Mouse (Mus musculus) heart, adult 2 months (tissue): ENCODE data around the gene Prmt2. TPM values are rescaled to one million over a fixed set of nuclear protein-coding genes. Genes with fewer than 3 reads are reported as not detected.

Source experiments
- DNase-seq, 2 experiments: peaks; one replicate each; pipeline ENCODE4 v3.0.0; 2021
- H3K27ac ChIP-seq: fragments of 200-600 bp; 2 replicates; pipeline ENCODE4 v1.8.1; 2022
- H3K27me3 ChIP-seq: fragments of 200-500 bp; 2 replicates; pipeline ENCODE4 v1.6.1; 2012; ENCODE audit warnings: mild to moderate bottlenecking, low read length, inconsistent platforms, mixed read lengths; ENCODE audit not compliant: control insufficient read depth, insufficient read depth
- H3K36me3 ChIP-seq: fragments of 200-500 bp; 2 replicates; pipeline ENCODE4 v1.6.1; 2012; ENCODE audit warnings: low read length, inconsistent platforms; ENCODE audit not compliant: control insufficient read depth, insufficient read depth
- H3K4me1 ChIP-seq: fragments of 200-500 bp; 2 replicates; pipeline ENCODE4 v1.6.1; 2011; ENCODE audit warnings: low read length; ENCODE audit not compliant: control insufficient read depth, insufficient read depth
- H3K4me3 ChIP-seq: fragments of 200-600 bp; 2 replicates; pipeline ENCODE4 v1.8.1; 2022
- H3K79me2 ChIP-seq: fragments of 200-500 bp; replicated peaks from 2 replicates; pipeline ENCODE4 v1.6.1; 2012; ENCODE audit warnings: mild to moderate bottlenecking, inconsistent platforms, low read length, moderate library complexity, mixed read lengths; ENCODE audit not compliant: control insufficient read depth, insufficient read depth
- H3K9ac ChIP-seq: fragments of 200-500 bp; 2 replicates; pipeline ENCODE4 v1.6.1; 2012; ENCODE audit warnings: low read depth, mild to moderate bottlenecking, control low read depth, inconsistent platforms, low read length, mixed read lengths
- CTCF ChIP-seq: fragments of 200-600 bp; IDR thresholded peaks from 2 replicates; pipeline ENCODE4 v1.8.1; 2022; ENCODE audit warnings: antibody characterized with exemption, mild to moderate bottlenecking, moderate library complexity
- EP300 ChIP-seq: fragments of 200-500 bp; IDR thresholded peaks from 2 replicates; pipeline ENCODE4 v1.6.1; 2011; ENCODE audit warnings: low read depth, low read length, control low read depth; ENCODE audit not compliant: insufficient read depth
- POLR2A ChIP-seq: fragments of 200-500 bp; IDR thresholded peaks from 2 replicates; pipeline ENCODE4 v1.6.1; 2011; ENCODE audit warnings: mild to moderate bottlenecking, low read depth, low read length, control low read depth; ENCODE audit not compliant: insufficient read depth
- WGBS: fragments of 180-500 bp; shearing (Covaris S2); methylation state at CpG from one replicate; pipeline ENCODE4 v1.1.7; 2018; 5-methylcytosine and 5-hydroxymethylcytosine counted together
- intact Hi-C: fragments of 180-260 bp; cut with DNase I; formaldehyde crosslinking; loops from one replicate; pipeline ENCODE4 v1.15.1; 2025
- microRNA-seq, 2 experiments: library from miRNA; unstranded; fragments of <30 nt; microRNA quantifications; one replicate each; pipeline ENCODE4 v1.2.0; 2021
- polyA plus RNA-seq: library from polyadenylated mRNA; depleted of rRNA; stranded (reverse); fragments of >200 nt; gene quantifications from 2 replicates; pipeline ENCODE4 v1.2.3, GENCODE M21; 2012; rRNA removed
- total RNA-seq, 2 experiments: library from RNA; stranded (reverse); gene quantifications; 2 replicates each; pipeline ENCODE4 v1.2.3; 2021

Prmt2 gene
- total and polyA plus RNA-seq, 3 experiments, result 7.9 to 23.0 (median 11.1) TPM

- Histone ChIP-seq H3K79me2 (no peaks in the 10 kb centered on the region), H3K4me1 (no peaks in the 10 kb centered on the region), H3K27ac (no peak overlapping the region), H3K36me3 (no peaks in the 10 kb centered on the region), H3K27me3 (no peaks in the 10 kb centered on the region), H3K9ac (no peak overlapping the region), H3K4me3 (no peak overlapping the region)
- peak; percentile 31 to 63 for DNase-seq
- intact Hi-C loops, result no loop called here
- WGBS, result 11% methylated on average over 7 of the region's 7 CpGs
- TF ChIP-seq POLR2A (no peak), CTCF (peak; percentile 90), EP300 (no peak)
These were observed 35.7 kb downstream of the Prmt2 start for GRCm38 (mm10) chr10:76201978-76202377.

- 81% methylated on average over 3 of the region's 3 CpGs for WGBS
- intact Hi-C loops, result no loop called here
- Histone ChIP-seq H3K27ac (no peak overlapping the region), H3K9ac (no peak overlapping the region), H3K79me2 (no peaks in the 10 kb centered on the region), H3K4me1 (no peaks in the 10 kb centered on the region), H3K27me3 (no peaks in the 10 kb centered on the region), H3K4me3 (no peak overlapping the region), H3K36me3 (no peaks in the 10 kb centered on the region)
- no peak for TF ChIP-seq CTCF
- no peak for TF ChIP-seq POLR2A
- no peak for TF ChIP-seq EP300
- DNase-seq, result no peak
These were observed 36.2 kb downstream of the Prmt2 start for GRCm38 (mm10) chr10:76201416-76201815.

- H3K27me3 ChIP-seq, result no peaks in the 10 kb centered on the region
- no peak overlapping the region for H3K4me3 ChIP-seq
- DNase-seq, result no peak
- H3K9ac ChIP-seq, result no peak overlapping the region
- H3K4me1 ChIP-seq, result no peaks in the 10 kb centered on the region
- no peak for TF ChIP-seq EP300
- no peak for TF ChIP-seq POLR2A
- TF ChIP-seq CTCF, result no peak
- H3K36me3 ChIP-seq, result no peaks in the 10 kb centered on the region
- intact Hi-C loops, result no loop called here
- no peaks in the 10 kb centered on the region for H3K79me2 ChIP-seq
- no peak overlapping the region for H3K27ac ChIP-seq
- WGBS, result 81% methylated on average over 1 of the region's 1 CpGs
These were observed 49.7 kb downstream of the Prmt2 start for GRCm38 (mm10) chr10:76188010-76188409.

GRCm38 (mm10) chr10:76185216-76185615 lies 52.4 kb downstream of the Prmt2 start:
- no peak for DNase-seq
- Histone ChIP-seq H3K36me3 (no peaks in the 10 kb centered on the region), H3K4me3 (no peak overlapping the region), H3K27ac (no peak overlapping the region), H3K27me3 (no peaks in the 10 kb centered on the region), H3K4me1 (no peaks in the 10 kb centered on the region), H3K9ac (no peak overlapping the region), H3K79me2 (no peaks in the 10 kb centered on the region)
- TF ChIP-seq POLR2A, result no peak
- no peak for TF ChIP-seq CTCF
- no peak for TF ChIP-seq EP300
- WGBS, result 66% methylated on average over 4 of the region's 4 CpGs
- intact Hi-C loops, result no loop called here

GRCm38 (mm10) chr10:76174899-76175298 lies 62.8 kb downstream of the Prmt2 start:
- 47% methylated on average over 2 of the region's 2 CpGs for WGBS
- TF ChIP-seq EP300 (no peak), CTCF (no peak), POLR2A (no peak)
- H3K79me2 ChIP-seq, result no peaks in the 10 kb centered on the region
- H3K27me3 ChIP-seq, result no peaks in the 10 kb centered on the region
- H3K4me3 ChIP-seq, result no peak overlapping the region
- no peaks in the 10 kb centered on the region for H3K4me1 ChIP-seq
- H3K36me3 ChIP-seq, result no peaks in the 10 kb centered on the region
- DNase-seq, result no peak
- intact Hi-C loops, result no loop called here
- no peak overlapping the region for H3K27ac ChIP-seq
- H3K9ac ChIP-seq, result no peak overlapping the region

- Histone ChIP-seq H3K79me2 (no peaks in the 10 kb centered on the region), H3K36me3 (no peaks in the 10 kb centered on the region), H3K4me3 (no peak overlapping the region), H3K4me1 (no peaks in the 10 kb centered on the region), H3K27ac (no peak overlapping the region), H3K27me3 (no peaks in the 10 kb centered on the region), H3K9ac (no peak overlapping the region)
- WGBS, result 57% methylated on average over 1 of the region's 1 CpGs
- intact Hi-C loops, result no loop called here
- TF ChIP-seq EP300 (no peak), CTCF (no peak), POLR2A (no peak)
- DNase-seq, result no peak
These were observed 79.7 kb downstream of the Prmt2 start for GRCm38 (mm10) chr10:76158009-76158408.

- no peaks in the 10 kb centered on the region for H3K4me1 ChIP-seq
- TF ChIP-seq EP300 (no peak), POLR2A (no peak), CTCF (no peak)
These were observed 80.1 kb downstream of the Prmt2 start for GRCm38 (mm10) chr10:76157528-76157927.

More at GRCm38 (mm10) chr10:76157528-76157927, 80.1 kb downstream of the Prmt2 start:
- no peaks in the 10 kb centered on the region for H3K27me3 ChIP-seq
- H3K9ac ChIP-seq, result no peak overlapping the region
- H3K4me3 ChIP-seq, result no peak overlapping the region
- intact Hi-C loops, result no loop called here
- DNase-seq, result no peak
- 73% methylated on average over 5 of the region's 5 CpGs for WGBS
- no peaks in the 10 kb centered on the region for H3K36me3 ChIP-seq
- H3K79me2 ChIP-seq, result no peaks in the 10 kb centered on the region
- H3K27ac ChIP-seq, result no peak overlapping the region

Small RNA genes within 50 kb of the gene (microRNA-seq; reads per million reads assigned to microRNA genes)
- 0 reads per million in 2 experiments for gene Mir678

Other genes with a start within 250 kb of the Prmt2 start
- gene Zfp280b, start 205.2 kb downstream of the Prmt2 start, total RNA-seq, result 1 to 10 TPM; 5.0 to 6.7 TPM
- gene Zfp280b, start 205.2 kb downstream of the Prmt2 start, polyA plus RNA-seq, result 3.7 and 7.0 TPM in 2 replicates
- not detected for gene Slc5a4b, start 126.9 kb downstream of the Prmt2 start, total RNA-seq
- gene Slc5a4b, start 126.9 kb downstream of the Prmt2 start, polyA plus RNA-seq, result not detected in 2 replicates
- gene Slc5a4a, start 90.4 kb downstream of the Prmt2 start, total RNA-seq, result not detected
- not detected in 2 replicates for gene Slc5a4a, start 90.4 kb downstream of the Prmt2 start, polyA plus RNA-seq
- 1 to 10 TPM; 1.4 to 1.5 TPM for gene S100b, start 16.0 kb upstream of the Prmt2 start, total RNA-seq
- gene S100b, start 16.0 kb upstream of the Prmt2 start, polyA plus RNA-seq, result 3.6 and 3.7 TPM in 2 replicates
- 1 to 10 TPM; 8.4 to 9.2 TPM for gene Dip2a, start 107.4 kb upstream of the Prmt2 start, total RNA-seq
- gene Dip2a, start 107.4 kb upstream of the Prmt2 start, polyA plus RNA-seq, result 7.5 and 9.9 TPM in 2 replicates
- not detected for gene AC141477.1, start 202.6 kb upstream of the Prmt2 start, total RNA-seq
- not detected in 2 replicates for gene AC141477.1, start 202.6 kb upstream of the Prmt2 start, polyA plus RNA-seq
- 10 to 100 TPM; 42.2 to 56.7 TPM for gene Pcnt, start 204.9 kb upstream of the Prmt2 start, total RNA-seq
- gene Pcnt, start 204.9 kb upstream of the Prmt2 start, polyA plus RNA-seq, result 27.4 and 43.0 TPM in 2 replicates
- gene 2610028H24Rik, start 211.2 kb upstream of the Prmt2 start, total RNA-seq, result under 1 TPM in 1 of 2 experiments, not detected in 1; 0.20 TPM
- 0.47 and 1.8 TPM in 2 replicates for gene 2610028H24Rik, start 211.2 kb upstream of the Prmt2 start, polyA plus RNA-seq
- 10 to 100 TPM; 21.4 to 24.9 TPM for gene Mcm3ap, start 231.1 kb upstream of the Prmt2 start, total RNA-seq
- gene Mcm3ap, start 231.1 kb upstream of the Prmt2 start, polyA plus RNA-seq, result 14.7 and 25.3 TPM in 2 replicates
- gene Ybey, start 231.2 kb upstream of the Prmt2 start, total RNA-seq, result 1 to 10 TPM; 3.5 to 3.7 TPM
- gene Ybey, start 231.2 kb upstream of the Prmt2 start, polyA plus RNA-seq, result 2.2 and 3.7 TPM in 2 replicates